Mouse (Mus musculus) right cerebral cortex, postnatal 4 days (tissue): ENCODE results near the gene Gm17364.
"Not testable (repeated sequence)": the region's sequence is repeated elsewhere in the genome, so short reads cannot be mapped to it uniquely, and the experiment has no call there.

Experiments
- DNase-seq: peaks from one replicate; pipeline ENCODE4 v3.0.0-alpha.2; 2022

Gene Gm17364

GRCm38 (mm10) chr13:41251232-41251631 lies 22.5 kb downstream of the Gm17364 start:
- DNase-seq: not testable (repeated sequence)

- DNase-seq: no peak
These were observed 23.3 kb downstream of the Gm17364 start for GRCm38 (mm10) chr13:41250318-41250981.

- DNase-seq: peak; percentile 89
These were observed 24.0 kb downstream of the Gm17364 start, which contains the start of gene Smim13 for GRCm38 (mm10) chr13:41249538-41250317. Smim13 (plus strand) TSS chr13:41249844.

- DNase-seq: no peak
These were observed 24.8 kb downstream of the Gm17364 start for GRCm38 (mm10) chr13:41248751-41249520.

GRCm38 (mm10) chr13:41244306-41244830 lies 29.4 kb downstream of the Gm17364 start:
- DNase-seq: no peak

DNA sequence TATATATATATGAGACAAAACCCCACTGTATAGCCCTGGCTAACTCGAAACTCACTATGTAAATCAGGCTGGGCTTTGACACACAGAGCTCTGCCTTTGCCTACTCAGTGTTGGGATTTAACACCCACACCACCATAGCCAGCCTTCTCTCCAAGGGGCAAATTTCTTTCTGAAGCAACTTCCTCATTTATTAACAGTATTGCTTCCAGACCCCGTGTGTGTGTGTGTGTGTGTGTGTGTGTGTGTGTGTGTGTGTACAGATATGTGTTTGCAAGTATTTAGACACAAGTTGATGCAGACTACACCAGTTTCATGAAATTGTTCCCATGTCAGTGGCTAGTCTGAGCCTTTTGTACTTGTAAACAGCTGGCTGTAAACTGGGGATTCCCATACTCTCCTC lies 32.2 kb downstream of the Gm17364 start:
- no peak for DNase-seq

DNA sequence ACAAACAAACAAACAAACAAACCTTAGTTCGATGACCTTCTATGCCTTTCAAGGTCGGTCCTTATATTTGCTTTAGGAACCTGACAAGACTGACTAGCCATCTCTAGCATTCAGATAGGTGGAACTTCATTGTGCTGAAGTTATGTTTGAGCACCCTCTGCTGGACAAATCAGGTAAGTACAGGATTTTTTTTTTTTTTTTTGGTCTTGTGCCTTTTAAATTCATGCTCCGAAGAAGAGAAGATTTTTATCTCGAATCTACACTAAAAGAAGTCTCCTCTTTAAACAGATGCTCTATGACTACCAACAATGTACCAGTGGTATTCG lies 35.0 kb downstream of the Gm17364 start:
- no peak for DNase-seq

- no peak for DNase-seq
These were observed 35.6 kb downstream of the Gm17364 start for GRCm38 (mm10) chr13:41238035-41238804.

- no peak for DNase-seq
These were observed 37.7 kb downstream of the Gm17364 start for GRCm38 (mm10) chr13:41235845-41236741.

DNA sequence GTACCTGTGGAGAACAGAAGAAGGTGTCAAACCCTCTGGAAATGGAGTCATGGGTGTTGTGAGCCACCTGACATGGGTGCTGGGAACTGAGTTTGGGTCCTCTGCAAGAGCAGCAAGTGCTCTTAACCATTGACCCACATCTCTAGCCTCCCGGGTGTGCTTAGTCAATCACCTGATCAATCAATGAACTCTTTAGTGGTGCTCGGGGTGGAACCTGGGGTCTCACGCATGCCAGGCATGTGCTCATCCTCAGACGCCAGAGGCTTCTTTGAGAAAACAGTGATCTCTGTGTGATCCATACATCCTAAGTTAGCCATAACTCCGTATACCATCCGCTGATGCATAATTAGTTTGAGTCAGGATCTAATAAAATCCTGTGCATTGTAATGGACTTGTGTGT lies 38.6 kb downstream of the Gm17364 start:
- no peak for DNase-seq

GRCm38 (mm10) chr13:41233241-41233640 lies 40.5 kb downstream of the Gm17364 start:
- no peak for DNase-seq

DNA sequence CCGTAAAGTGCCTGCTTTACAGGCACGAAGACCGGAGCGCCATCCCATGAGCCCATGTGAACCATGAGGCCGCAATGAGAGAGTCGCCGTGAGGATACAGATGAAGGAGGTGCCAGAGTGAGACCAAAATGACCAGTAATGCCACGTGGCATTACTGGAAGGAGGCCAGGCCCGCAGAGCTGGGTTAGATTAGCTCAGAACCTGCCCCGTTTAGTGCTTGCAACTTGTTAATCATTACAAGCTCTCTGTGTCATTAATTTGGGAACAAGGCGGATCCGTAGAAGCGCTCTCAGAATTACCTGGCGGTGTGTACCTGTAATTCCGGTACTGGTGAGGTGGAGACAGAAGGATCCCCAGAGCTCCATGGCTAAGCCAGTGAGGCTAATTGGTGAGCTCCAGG lies 41.6 kb downstream of the Gm17364 start:
- no peak for DNase-seq

GRCm38 (mm10) chr13:41231389-41231983 lies 42.3 kb downstream of the Gm17364 start:
- DNase-seq: peak; percentile 77

DNA sequence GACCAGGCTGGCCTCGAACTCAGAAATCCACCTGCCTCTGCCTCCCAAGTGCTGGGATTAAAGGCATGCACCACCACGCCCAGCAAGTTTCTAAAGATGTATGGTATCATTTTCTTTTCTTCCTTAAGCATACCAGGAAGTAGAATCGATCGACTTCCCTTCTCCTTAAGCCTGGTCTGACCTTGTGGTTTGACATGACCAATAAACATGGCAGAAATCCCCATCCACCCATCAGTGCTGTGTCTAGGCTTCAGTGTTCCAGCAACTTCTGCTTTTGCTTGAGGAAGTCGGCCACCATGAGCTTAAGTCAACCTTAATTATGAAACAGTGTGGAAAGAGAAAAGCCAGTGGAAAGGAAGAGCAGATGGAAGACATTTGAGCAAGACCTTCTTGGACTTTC lies 43.5 kb downstream of the Gm17364 start:
- no peak for DNase-seq

- no peak for DNase-seq
These were observed 45.7 kb downstream of the Gm17364 start for GRCm38 (mm10) chr13:41228060-41228459.

GRCm38 (mm10) chr13:41226513-41226912 lies 47.3 kb downstream of the Gm17364 start:
- no peak for DNase-seq
